Mouse (Mus musculus): ENCODE results near the gene Rabepk. TPM values are rescaled to one million over a fixed set of nuclear protein-coding genes. Genes with fewer than 3 reads are reported as not detected.
"Not testable (repeated sequence)": the region's sequence is repeated elsewhere in the genome, so short reads cannot be mapped to it uniquely, and the experiment has no call there.

Gene Rabepk
- polyA plus RNA-seq, 1 experiment, result 43.2 TPM

GRCm38 (mm10) chr2:34801516-34802482, 2.1 kb upstream of the Rabepk start:
- H3K27ac ChIP-seq (ENCODE audit: insufficient read depth, low read length), result peak overlapping the region; percentile 58
- H3K4me1 ChIP-seq (ENCODE audit: control insufficient read depth, insufficient read depth, low read length), result peaks cover 5% of the 10 kb centered on the region; the same call in 1 of the 2 replicates
- H3K27me3 ChIP-seq (ENCODE audit: control insufficient read depth, insufficient read depth, low read length), result no peaks in the 10 kb centered on the region
- TF ChIP-seq POLR2A (IDR thresholded peaks at IDR 0.05; ENCODE audit: borderline replicate concordance, insufficient read depth, low read length) (peak; percentile 92), CTCF (IDR thresholded peaks at IDR 0.05; ENCODE audit: borderline replicate concordance, insufficient read depth, low read depth, low read length) (no peak)
- DNase-seq, result peak; percentile 97 to 99
- peak overlapping the region; percentile 81 for H3K4me3 ChIP-seq (replicated peaks; ENCODE audit: insufficient read depth, low read depth, low read length)
- 6% methylated on average over 39 of the region's 39 CpGs for WGBS

DNA sequence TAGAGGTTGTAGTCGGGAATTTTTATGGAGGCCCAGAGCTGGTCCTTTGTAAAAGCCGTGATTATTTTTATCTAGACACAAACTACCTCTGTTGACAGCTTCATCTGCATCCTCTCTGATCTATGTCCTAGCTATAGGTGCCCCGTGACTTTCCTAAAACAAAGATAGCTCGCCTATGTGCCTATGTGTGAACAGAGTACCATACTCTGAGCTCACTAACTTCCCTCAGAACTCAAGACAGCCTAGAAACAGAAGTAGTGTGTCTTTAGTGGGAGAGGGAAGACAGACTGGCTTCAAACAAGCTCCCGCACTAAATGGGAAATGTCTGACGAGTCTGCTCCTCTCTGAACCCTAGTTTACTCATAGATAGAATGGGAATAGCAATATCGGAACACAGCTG, 659 bp upstream of the Rabepk start:
- TF ChIP-seq CTCF (IDR thresholded peaks at IDR 0.05; ENCODE audit: borderline replicate concordance, insufficient read depth, low read depth, low read length) (no peak), POLR2A (IDR thresholded peaks at IDR 0.05; ENCODE audit: borderline replicate concordance, insufficient read depth, low read length) (no peak)
- peaks cover 2% of the 10 kb centered on the region; the same call in 1 of the 2 replicates for H3K4me1 ChIP-seq (ENCODE audit: control insufficient read depth, insufficient read depth, low read length)
- H3K27me3 ChIP-seq (ENCODE audit: control insufficient read depth, insufficient read depth, low read length), result no peaks in the 10 kb centered on the region
- 89% methylated on average over 7 of the region's 7 CpGs for WGBS
- DNase-seq, result no peak
- H3K27ac ChIP-seq (ENCODE audit: insufficient read depth, low read length), result no peak overlapping the region
- H3K4me3 ChIP-seq (replicated peaks; ENCODE audit: insufficient read depth, low read depth, low read length), result no peak overlapping the region

GRCm38 (mm10) chr2:34795426-34795825, 4.3 kb downstream of the Rabepk start:
- DNase-seq, result no peak
- WGBS, result 87% methylated on average over 7 of the region's 7 CpGs
- Histone ChIP-seq H3K4me3 (replicated peaks; ENCODE audit: insufficient read depth, low read depth, low read length) (no peak overlapping the region), H3K27ac (ENCODE audit: insufficient read depth, low read length) (no peak overlapping the region), H3K27me3 (ENCODE audit: control insufficient read depth, insufficient read depth, low read length) (no peaks in the 10 kb centered on the region), H3K4me1 (ENCODE audit: control insufficient read depth, insufficient read depth, low read length) (no peaks in the 10 kb centered on the region)
- TF ChIP-seq POLR2A (IDR thresholded peaks at IDR 0.05; ENCODE audit: borderline replicate concordance, insufficient read depth, low read length) (no peak), CTCF (IDR thresholded peaks at IDR 0.05; ENCODE audit: borderline replicate concordance, insufficient read depth, low read depth, low read length) (no peak)

- H3K27me3 ChIP-seq (ENCODE audit: control insufficient read depth, insufficient read depth, low read length), result no peaks in the 10 kb centered on the region
- WGBS, result 97% methylated on average over 2 of the region's 2 CpGs
- DNase-seq, result no peak
- TF ChIP-seq CTCF (IDR thresholded peaks at IDR 0.05; ENCODE audit: borderline replicate concordance, insufficient read depth, low read depth, low read length) (no peak), POLR2A (IDR thresholded peaks at IDR 0.05; ENCODE audit: borderline replicate concordance, insufficient read depth, low read length) (no peak)
- H3K4me1 ChIP-seq (ENCODE audit: control insufficient read depth, insufficient read depth, low read length), result no peaks in the 10 kb centered on the region
- no peak overlapping the region for H3K27ac ChIP-seq (ENCODE audit: insufficient read depth, low read length)
- no peak overlapping the region for H3K4me3 ChIP-seq (replicated peaks; ENCODE audit: insufficient read depth, low read depth, low read length)
These were observed 5.2 kb downstream of the Rabepk start for GRCm38 (mm10) chr2:34794511-34794910.

DNA sequence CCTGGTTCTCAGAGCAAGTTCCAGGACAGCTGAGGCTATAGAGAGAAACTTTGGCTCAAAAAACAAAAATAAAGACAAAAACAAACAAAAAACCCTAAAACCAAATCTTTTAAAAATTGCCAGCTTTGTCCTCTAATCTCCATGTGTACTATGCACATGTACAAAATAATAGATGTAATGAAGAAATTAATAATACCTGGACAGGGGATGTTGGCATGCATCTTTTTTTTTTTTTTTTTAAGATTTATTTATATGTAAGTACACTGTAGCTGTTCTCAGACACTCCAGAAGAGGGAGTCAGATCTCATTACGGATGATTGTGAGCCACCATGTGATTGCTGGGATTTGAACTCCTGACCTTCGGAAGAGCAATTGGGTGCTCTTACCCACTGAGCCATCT, 7.2 kb downstream of the Rabepk start:
- H3K4me3 ChIP-seq (replicated peaks; ENCODE audit: insufficient read depth, low read depth, low read length); H3K27ac ChIP-seq (ENCODE audit: insufficient read depth, low read length); DNase-seq; H3K27me3 ChIP-seq (ENCODE audit: control insufficient read depth, insufficient read depth, low read length); H3K4me1 ChIP-seq (ENCODE audit: control insufficient read depth, insufficient read depth, low read length): not testable (repeated sequence)
- 85% methylated on average over 2 of the region's 2 CpGs for WGBS

- DNase-seq, result no peak
- no peak overlapping the region for H3K4me3 ChIP-seq (replicated peaks; ENCODE audit: insufficient read depth, low read depth, low read length)
- 93% methylated on average over 8 of the region's 8 CpGs for WGBS
- no peak overlapping the region for H3K27ac ChIP-seq (ENCODE audit: insufficient read depth, low read length)
- TF ChIP-seq POLR2A (IDR thresholded peaks at IDR 0.05; ENCODE audit: borderline replicate concordance, insufficient read depth, low read length), result no peak
- TF ChIP-seq CTCF (IDR thresholded peaks at IDR 0.05; ENCODE audit: borderline replicate concordance, insufficient read depth, low read depth, low read length), result no peak
- H3K27me3 ChIP-seq (ENCODE audit: control insufficient read depth, insufficient read depth, low read length), result no peaks in the 10 kb centered on the region
- no peaks in the 10 kb centered on the region for H3K4me1 ChIP-seq (ENCODE audit: control insufficient read depth, insufficient read depth, low read length)
These were observed 9.4 kb downstream of the Rabepk start for GRCm38 (mm10) chr2:34790282-34790681.

DNA sequence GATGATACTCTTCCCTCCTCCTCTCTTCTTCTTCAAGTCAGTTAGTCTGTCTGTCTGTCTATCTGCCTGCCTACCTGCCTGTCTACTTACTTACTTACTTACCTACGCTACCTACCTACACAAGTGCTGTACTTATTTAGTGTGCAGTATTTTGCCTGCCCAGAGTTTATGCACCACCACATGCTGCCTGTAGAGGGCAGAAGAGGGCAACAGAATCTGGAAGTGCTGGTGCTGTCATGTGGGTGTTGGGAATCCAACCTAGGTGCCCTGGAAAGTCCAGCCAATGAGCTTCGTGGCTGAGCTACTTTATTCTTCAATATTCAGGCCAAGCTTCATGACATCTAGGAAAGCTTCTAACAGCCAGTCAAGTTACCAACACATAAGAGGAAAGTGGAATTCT, 15.6 kb downstream of the Rabepk start:
- no peak overlapping the region for H3K27ac ChIP-seq (ENCODE audit: insufficient read depth, low read length)
- 76% methylated on average over 2 of the region's 2 CpGs for WGBS
- peak in 1 of 2 experiments; percentile 41 for DNase-seq
- TF ChIP-seq CTCF (IDR thresholded peaks at IDR 0.05; ENCODE audit: borderline replicate concordance, insufficient read depth, low read depth, low read length), result peak; percentile 76
- TF ChIP-seq POLR2A (IDR thresholded peaks at IDR 0.05; ENCODE audit: borderline replicate concordance, insufficient read depth, low read length), result no peak
- no peaks in the 10 kb centered on the region for H3K4me1 ChIP-seq (ENCODE audit: control insufficient read depth, insufficient read depth, low read length)
- no peak overlapping the region for H3K4me3 ChIP-seq (replicated peaks; ENCODE audit: insufficient read depth, low read depth, low read length)
- no peaks in the 10 kb centered on the region for H3K27me3 ChIP-seq (ENCODE audit: control insufficient read depth, insufficient read depth, low read length)
